In the genomic region with DNA sequence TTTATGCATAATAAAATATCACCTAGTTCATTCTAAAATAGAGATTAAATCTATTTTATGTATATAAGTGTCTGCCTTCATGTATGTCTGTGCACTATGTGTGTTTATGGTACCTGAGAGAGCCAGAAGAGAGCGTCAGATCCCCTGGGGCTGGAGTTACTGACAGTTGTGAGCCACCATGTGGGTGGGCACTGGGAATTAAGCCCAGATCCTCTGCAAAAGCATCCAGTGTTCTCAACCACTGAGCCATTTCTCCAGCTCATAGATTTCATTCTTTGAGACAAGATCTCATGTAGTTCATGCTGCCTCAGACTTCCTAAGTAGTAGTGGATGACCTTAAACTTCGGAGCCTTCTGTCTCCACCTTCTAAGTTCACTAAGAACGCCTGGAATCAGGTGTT, we compare ENCODE assay signal across 17 mouse cellular contexts.
"Had no signal": no experiment of that assay in that cellular context is flagged by ENCODE, and none has a peak within 500 bp of the region (broad histone marks: within the 10 kb centered on the region; RNA-seq: fewer than 3 reads in every experiment).

No protein-coding gene starts in this region.

- DNase-seq: gastrocnemius, postnatal 10 days; gastrocnemius, postnatal 36 days; heart, adult 11 months; heart, adult 2 months; heart, postnatal 14 days; heart, postnatal 36 days; kidney, adult 11 months; kidney, adult 2 months; kidney, adult 9 months; kidney, postnatal 14 days; kidney, postnatal 36 days; layer of hippocampus, adult 9-11 months; layer of hippocampus, postnatal 36 days; left cerebral cortex, postnatal 4 days; liver, embryonic 13.5 days had no signal

- ATAC-seq: hindbrain, postnatal 0 days; intestine, embryonic 16.5 days had no signal
